Mouse (Mus musculus) hindbrain, embryonic 15.5 days (tissue): ENCODE measurements around the gene Idnk. TPM values are rescaled to one million over a fixed set of nuclear protein-coding genes. Genes with fewer than 3 reads are reported as not detected.

ENCODE experiments used
- ATAC-seq: fragments of 200-750 bp; cut with Nextera tagmentation; 2 replicates; pipeline ENCODE4 v1.8.0; 2017; ENCODE audit warnings: low read depth, moderate number of reproducible peaks, moderate TSS enrichment; ENCODE audit not compliant: low FRiP score
- H3K27ac ChIP-seq: fragments of 300-500 bp; sonication (generic); replicated peaks from 2 replicates; pipeline ENCODE4 v1.5.1; 2015; ENCODE audit warnings: mild to moderate bottlenecking, inconsistent platforms
- H3K27me3 ChIP-seq: fragments of 300-500 bp; sonication (generic); 2 replicates; pipeline ENCODE4 v1.6.1; 2015; ENCODE audit warnings: control low read depth, inconsistent platforms
- H3K36me3 ChIP-seq: fragments of 300-500 bp; sonication (generic); 2 replicates; pipeline ENCODE4 v1.6.1; 2015; ENCODE audit warnings: control low read depth, inconsistent platforms
- H3K4me1 ChIP-seq: fragments of 300-500 bp; sonication (generic); replicated peaks from 2 replicates; pipeline ENCODE4 v1.6.1; 2015; ENCODE audit warnings: control low read depth, inconsistent platforms
- H3K4me2 ChIP-seq: fragments of 300-500 bp; sonication (generic); 2 replicates; pipeline ENCODE4 v1.6.1; 2015; ENCODE audit warnings: moderate library complexity, mild to moderate bottlenecking, inconsistent platforms
- H3K4me3 ChIP-seq: fragments of 300-500 bp; sonication (generic); 2 replicates; pipeline ENCODE4 v1.5.1; 2015; ENCODE audit warnings: mild to moderate bottlenecking, inconsistent platforms
- H3K9ac ChIP-seq: fragments of 300-500 bp; sonication (generic); 2 replicates; pipeline ENCODE4 v1.6.1; 2015; ENCODE audit warnings: inconsistent platforms
- H3K9me3 ChIP-seq: fragments of 300-500 bp; sonication (generic); 2 replicates; pipeline ENCODE4 v1.6.1; 2016; ENCODE audit warnings: control low read depth, inconsistent platforms
- WGBS: fragments of 180-500 bp; shearing (Covaris S2); methylation state at CpG from one replicate; pipeline ENCODE4 v1.1.7; 2015; 5-methylcytosine and 5-hydroxymethylcytosine counted together
- polyA plus RNA-seq: library from polyadenylated mRNA; unstranded; fragments of >200 nt; fragmentation: Nextera tagmentation; extraction: Ambion mirVana; gene quantifications from 2 replicates; pipeline ENCODE4 v1.2.1, GENCODE M21; 2015

The Idnk gene
- 54.2 and 55.9 TPM in 2 replicates for polyA plus RNA-seq

- under 1% methylated on average over 30 of the region's 30 CpGs for WGBS
- H3K4me2 ChIP-seq: peak within 1 kb of the TSS; percentile 91
- H3K4me1 ChIP-seq: peaks cover 19% of the 10 kb centered on the region
- peak within 1 kb of the TSS; percentile 77 for H3K27ac ChIP-seq
- H3K27me3 ChIP-seq: no peaks in the 10 kb centered on the region
- H3K9ac ChIP-seq: peak within 1 kb of the TSS; percentile 73
- H3K9me3 ChIP-seq: no peaks in the 10 kb centered on the region
- H3K36me3 ChIP-seq: peaks cover 22% of the 10 kb centered on the region
- peak within 1 kb of the TSS; percentile 80 for H3K4me3 ChIP-seq
- ATAC-seq: peak; percentile 88
These were observed at the start of gene Idnk for GRCm38 (mm10) chr13:58157447-58158098. Idnk (plus strand) TSS chr13:58157649.

DNA sequence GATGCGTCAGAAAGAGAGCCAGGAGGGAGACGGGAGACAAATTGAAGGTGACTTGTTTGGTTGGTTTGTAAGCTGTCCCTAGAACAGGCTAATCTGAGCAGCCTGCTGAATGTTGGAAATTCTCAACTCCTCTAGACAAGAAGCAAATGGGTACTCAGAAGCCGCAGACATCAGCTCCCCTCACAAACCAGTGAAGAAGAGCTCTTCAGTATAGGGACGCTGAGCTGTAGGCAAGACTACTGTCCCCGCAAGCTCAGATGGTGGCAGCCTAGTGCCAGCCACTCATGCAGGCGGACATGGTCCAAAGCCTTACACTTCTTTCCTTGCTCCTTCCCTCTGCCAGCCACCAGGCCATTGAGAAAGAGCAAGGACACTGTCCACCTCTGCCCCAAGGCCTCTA, 46.1 kb upstream of the Idnk start:
- H3K4me2 ChIP-seq: peak overlapping the region; percentile 73
- no peak overlapping the region for H3K9ac ChIP-seq
- H3K27ac ChIP-seq: no peak overlapping the region
- H3K27me3 ChIP-seq: no peaks in the 10 kb centered on the region
- H3K4me3 ChIP-seq: no peak overlapping the region
- ATAC-seq: no peak
- H3K4me1 ChIP-seq: peaks cover 26% of the 10 kb centered on the region
- H3K36me3 ChIP-seq: no peaks in the 10 kb centered on the region
- H3K9me3 ChIP-seq: no peaks in the 10 kb centered on the region
- WGBS: 93% methylated on average over 6 of the region's 6 CpGs

DNA sequence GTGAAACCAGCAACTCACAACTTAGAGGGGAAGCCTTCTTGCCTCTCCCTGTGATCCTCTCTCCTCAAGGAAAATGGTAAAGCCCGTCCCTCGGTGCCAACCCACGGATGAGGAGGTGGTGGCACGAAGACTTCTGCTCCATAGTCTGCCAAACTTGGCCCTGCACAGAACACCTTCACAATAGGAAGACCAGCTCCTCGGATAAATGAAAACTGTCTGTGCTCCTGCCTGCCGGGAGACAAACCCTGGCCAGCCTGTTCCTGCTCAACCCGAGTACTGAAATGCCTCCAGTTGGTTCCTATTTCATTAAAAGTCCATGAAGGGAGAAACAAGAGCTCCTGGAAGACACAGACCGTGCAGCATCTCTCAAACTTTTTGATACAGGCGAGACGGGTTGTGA, 45.3 kb upstream of the Idnk start:
- Histone ChIP-seq H3K9ac (peak overlapping the region; percentile 63), H3K27ac (peak overlapping the region; percentile 94), H3K27me3 (no peaks in the 10 kb centered on the region), H3K36me3 (no peaks in the 10 kb centered on the region), H3K4me2 (peak overlapping the region; percentile 73), H3K4me1 (peaks cover 26% of the 10 kb centered on the region), H3K9me3 (no peaks in the 10 kb centered on the region), H3K4me3 (peak overlapping the region; percentile 50)
- ATAC-seq: no peak
- WGBS: 64% methylated on average over 10 of the region's 10 CpGs

DNA sequence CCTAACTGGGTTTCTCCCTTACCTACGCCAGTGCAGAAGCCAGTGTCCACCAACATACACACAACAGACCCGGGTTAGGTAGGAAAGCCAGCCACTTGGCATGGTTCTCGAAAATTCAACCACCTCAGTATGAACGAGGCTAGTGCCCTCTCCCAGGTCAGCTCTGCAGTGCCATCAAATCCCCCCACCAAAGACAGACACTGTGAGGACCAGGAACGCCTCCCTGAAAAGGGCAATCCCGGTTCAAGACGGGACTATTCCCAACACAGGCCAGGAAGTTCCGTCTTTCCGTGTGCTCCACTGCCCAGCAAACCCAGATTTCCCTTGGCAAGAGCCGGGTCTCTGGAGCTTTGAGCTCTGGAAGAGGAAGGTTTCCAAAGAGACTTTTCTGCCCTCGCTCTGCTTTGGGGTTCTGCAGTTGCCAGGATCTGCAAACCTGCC, 44.8 kb upstream of the Idnk start:
- no peaks in the 10 kb centered on the region for H3K9me3 ChIP-seq
- peak; percentile 9; the same call in 1 of the 2 replicates for ATAC-seq
- H3K4me3 ChIP-seq: peak overlapping the region; percentile 50
- H3K27me3 ChIP-seq: no peaks in the 10 kb centered on the region
- H3K4me1 ChIP-seq: peaks cover 26% of the 10 kb centered on the region
- peak overlapping the region; percentile 94 for H3K27ac ChIP-seq
- 14% methylated on average over 11 of the region's 11 CpGs for WGBS
- H3K36me3 ChIP-seq: no peaks in the 10 kb centered on the region
- peak overlapping the region; percentile 63 for H3K9ac ChIP-seq
- peak overlapping the region; percentile 73 for H3K4me2 ChIP-seq

GRCm38 (mm10) chr13:58113061-58113900, 44.2 kb upstream of the Idnk start, which contains the start of gene Klhl3:
Klhl3 (minus strand) TSS chr13:58113592.
- Histone ChIP-seq H3K9me3 (no peaks in the 10 kb centered on the region), H3K4me2 (peak within 1 kb of the TSS; percentile 73), H3K36me3 (no peaks in the 10 kb centered on the region), H3K4me1 (peaks cover 26% of the 10 kb centered on the region), H3K4me3 (peak within 1 kb of the TSS; percentile 50), H3K9ac (peak within 1 kb of the TSS; percentile 63), H3K27ac (peak within 1 kb of the TSS; percentile 94), H3K27me3 (no peaks in the 10 kb centered on the region)
- WGBS: under 1% methylated on average over 35 of the region's 35 CpGs
- ATAC-seq: peak; percentile 92

GRCm38 (mm10) chr13:58115227-58115626, 42.2 kb upstream of the Idnk start:
- H3K4me2 ChIP-seq: no peak overlapping the region

GRCm38 (mm10) chr13:58116801-58117200, 40.6 kb upstream of the Idnk start:
- ATAC-seq: no peak
- Histone ChIP-seq H3K4me3 (no peak overlapping the region), H3K36me3 (no peaks in the 10 kb centered on the region), H3K4me1 (peaks cover 15% of the 10 kb centered on the region), H3K9ac (no peak overlapping the region), H3K9me3 (no peaks in the 10 kb centered on the region), H3K4me2 (no peak overlapping the region), H3K27me3 (no peaks in the 10 kb centered on the region), H3K27ac (no peak overlapping the region)
- WGBS: 90% methylated on average over 2 of the region's 2 CpGs

More at GRCm38 (mm10) chr13:58115227-58115626, 42.2 kb upstream of the Idnk start:
- Histone ChIP-seq H3K36me3 (no peaks in the 10 kb centered on the region), H3K27ac (no peak overlapping the region), H3K4me1 (peaks cover 23% of the 10 kb centered on the region), H3K4me3 (no peak overlapping the region), H3K9me3 (no peaks in the 10 kb centered on the region), H3K27me3 (no peaks in the 10 kb centered on the region), H3K9ac (no peak overlapping the region)
- WGBS: 63% methylated on average over 13 of the region's 13 CpGs
- no peak for ATAC-seq

DNA sequence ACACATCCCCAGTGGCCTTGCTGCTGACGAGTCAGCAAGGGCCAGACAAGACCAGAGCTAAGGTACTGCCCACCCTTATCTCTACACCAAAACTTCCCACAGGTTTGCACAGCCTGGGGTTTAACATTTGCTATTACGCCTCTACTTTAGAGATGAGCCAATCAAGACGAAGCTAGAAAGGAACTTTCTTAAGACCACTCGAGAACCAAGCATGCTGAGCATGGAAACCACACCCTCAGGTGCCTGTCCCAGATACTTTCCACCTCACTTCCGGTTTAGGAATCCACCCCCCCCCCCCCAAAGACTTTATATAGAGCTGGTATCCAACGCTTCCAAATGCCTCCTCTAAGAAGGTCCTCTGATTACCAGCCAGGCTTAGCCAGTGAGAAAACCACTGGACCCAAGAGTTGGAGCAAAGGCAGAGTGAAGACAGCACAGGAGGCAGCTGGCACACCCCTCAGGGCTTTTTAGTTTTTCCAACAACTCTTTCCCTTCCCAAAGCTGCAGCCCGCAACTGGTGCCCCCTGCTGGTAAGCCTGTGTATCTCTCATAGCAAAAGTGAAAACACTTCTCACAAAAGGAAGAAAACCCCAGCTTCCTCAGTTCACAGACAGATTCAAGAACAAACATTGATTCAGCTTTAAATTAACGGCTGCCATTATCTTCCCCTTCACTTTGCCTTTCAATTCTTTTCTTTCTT, 40.0 kb upstream of the Idnk start:
- Histone ChIP-seq H3K27ac (no peak overlapping the region), H3K9ac (no peak overlapping the region), H3K27me3 (no peaks in the 10 kb centered on the region), H3K4me1 (peaks cover 8% of the 10 kb centered on the region), H3K9me3 (no peaks in the 10 kb centered on the region), H3K36me3 (no peaks in the 10 kb centered on the region), H3K4me2 (no peak overlapping the region), H3K4me3 (no peak overlapping the region)
- 75% methylated on average over 8 of the region's 8 CpGs for WGBS
- ATAC-seq: no peak

DNA sequence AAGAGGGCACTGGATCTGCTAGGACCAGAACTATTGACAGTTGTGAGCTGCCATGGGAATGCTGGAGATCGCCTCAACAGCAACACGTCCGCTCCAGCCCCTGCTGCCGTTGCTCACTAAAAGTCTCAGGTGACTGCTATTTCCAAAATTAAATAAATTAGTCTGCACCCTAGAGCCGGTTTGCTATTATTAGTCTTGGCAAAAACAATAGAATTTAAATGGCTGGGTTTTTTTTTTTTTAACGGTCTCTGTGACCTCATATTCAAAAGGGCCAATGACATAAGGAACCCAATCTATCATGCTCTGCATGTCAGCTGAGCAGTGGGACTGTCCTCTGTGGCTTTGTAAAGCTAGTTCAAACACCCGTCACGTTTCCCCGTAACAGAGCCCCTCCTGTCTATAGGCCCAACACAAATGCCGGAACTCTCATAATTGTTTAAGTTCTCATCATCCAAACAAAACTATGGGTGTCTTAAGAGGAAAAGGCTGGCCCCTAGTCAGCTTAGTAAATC, 34.6 kb upstream of the Idnk start:
- Histone ChIP-seq H3K9me3 (no peaks in the 10 kb centered on the region), H3K36me3 (no peaks in the 10 kb centered on the region), H3K27ac (no peak overlapping the region), H3K9ac (no peak overlapping the region), H3K4me3 (no peak overlapping the region), H3K4me2 (no peak overlapping the region), H3K27me3 (no peaks in the 10 kb centered on the region), H3K4me1 (peaks cover 34% of the 10 kb centered on the region)
- ATAC-seq: no peak
- WGBS: 30% methylated on average over 10 of the region's 10 CpGs

DNA sequence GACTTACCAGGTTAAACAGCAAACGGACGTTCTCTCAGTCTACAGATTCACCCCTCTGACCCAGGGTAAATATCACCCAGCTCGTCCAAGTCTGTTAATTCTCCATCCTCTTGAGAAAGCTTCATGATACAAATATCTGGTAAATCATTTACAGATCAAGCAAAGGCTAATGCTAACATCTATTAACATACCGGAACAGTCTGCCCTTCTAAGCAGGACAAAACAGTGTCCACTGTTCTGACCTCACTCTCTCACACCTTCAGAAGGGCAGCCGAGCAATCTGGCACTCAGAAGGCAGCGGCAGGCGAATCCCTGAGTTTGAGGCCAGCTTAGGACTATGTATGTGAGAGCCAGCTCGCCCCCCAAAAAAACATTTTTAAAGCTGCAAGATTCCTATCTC, 34.1 kb upstream of the Idnk start:
- H3K4me3 ChIP-seq: no peak overlapping the region
- H3K9ac ChIP-seq: no peak overlapping the region
- no peak overlapping the region for H3K27ac ChIP-seq
- H3K4me1 ChIP-seq: peaks cover 34% of the 10 kb centered on the region
- no peaks in the 10 kb centered on the region for H3K9me3 ChIP-seq
- ATAC-seq: no peak
- no peaks in the 10 kb centered on the region for H3K27me3 ChIP-seq
- no peak overlapping the region for H3K4me2 ChIP-seq
- no peaks in the 10 kb centered on the region for H3K36me3 ChIP-seq
- WGBS: 50% methylated on average over 8 of the region's 8 CpGs

- no peaks in the 10 kb centered on the region for H3K9me3 ChIP-seq
- H3K4me3 ChIP-seq: no peak overlapping the region
- WGBS: 92% methylated on average over 3 of the region's 3 CpGs
- no peak overlapping the region for H3K9ac ChIP-seq
- H3K4me2 ChIP-seq: no peak overlapping the region
- H3K36me3 ChIP-seq: no peaks in the 10 kb centered on the region
- peaks cover 35% of the 10 kb centered on the region for H3K4me1 ChIP-seq
- no peak for ATAC-seq
- H3K27me3 ChIP-seq: no peaks in the 10 kb centered on the region
- no peak overlapping the region for H3K27ac ChIP-seq
These were observed 33.2 kb upstream of the Idnk start for GRCm38 (mm10) chr13:58124278-58124677.
